Mouse (Mus musculus) hindbrain, embryonic 11.5 days (tissue): ENCODE data around the gene Sos1. TPM values are rescaled to one million over a fixed set of nuclear protein-coding genes. Genes with fewer than 3 reads are reported as not detected.

ENCODE experiments used
- ATAC-seq: fragments of 200-750 bp; cut with Nextera tagmentation; 2 replicates; pipeline ENCODE4 v1.8.0; 2017; ENCODE audit warnings: mild to moderate bottlenecking, moderate TSS enrichment, moderate library complexity; ENCODE audit not compliant: low FRiP score
- DNase-seq: peaks from one replicate; pipeline ENCODE4 v3.0.0-alpha.2; 2015; ENCODE audit warnings: low spot score
- H3K27ac ChIP-seq: fragments of 300-500 bp; sonication (generic); 2 replicates; pipeline ENCODE4 v1.5.1; 2014; ENCODE audit warnings: mild to moderate bottlenecking, low read depth, low read length
- H3K27me3 ChIP-seq: fragments of 300-500 bp; sonication (generic); 2 replicates; pipeline ENCODE4 v1.6.1; 2014; ENCODE audit warnings: mild to moderate bottlenecking, low read length, moderate library complexity, mixed read lengths; ENCODE audit not compliant: control insufficient read depth, insufficient read depth
- H3K36me3 ChIP-seq: fragments of 300-500 bp; sonication (generic); 2 replicates; pipeline ENCODE4 v1.6.1; 2014; ENCODE audit warnings: mild to moderate bottlenecking, low read length, moderate library complexity, mixed read lengths; ENCODE audit not compliant: control insufficient read depth, insufficient read depth
- H3K4me1 ChIP-seq: fragments of 300-500 bp; sonication (generic); replicated peaks from 2 replicates; pipeline ENCODE4 v1.6.1; 2014; ENCODE audit warnings: low read length, mixed read lengths; ENCODE audit not compliant: control insufficient read depth, insufficient read depth
- H3K4me2 ChIP-seq: fragments of 300-500 bp; sonication (generic); replicated peaks from 2 replicates; pipeline ENCODE4 v1.6.1; 2014; ENCODE audit warnings: mild to moderate bottlenecking, low read depth, low read length
- H3K4me3 ChIP-seq: fragments of 300-500 bp; sonication (generic); 2 replicates; pipeline ENCODE4 v1.5.1; 2014; ENCODE audit warnings: low read depth, low read length
- H3K9ac ChIP-seq: fragments of 300-500 bp; sonication (generic); 2 replicates; pipeline ENCODE4 v1.6.1; 2014; ENCODE audit warnings: low read depth, low read length
- H3K9me3 ChIP-seq: fragments of 300-500 bp; sonication (generic); 2 replicates; pipeline ENCODE4 v1.6.1; 2016; ENCODE audit warnings: low read length; ENCODE audit not compliant: control insufficient read depth
- WGBS: fragments of 180-500 bp; shearing (Covaris S2); extraction: QIAGEN DNeasy Blood & Tissue Kit; methylation state at CpG from one replicate; pipeline ENCODE4 v1.1.7; 2014; 5-methylcytosine and 5-hydroxymethylcytosine counted together
- polyA plus RNA-seq: library from polyadenylated mRNA; unstranded; fragments of >200 nt; fragmentation: Nextera tagmentation; extraction: Ambion mirVana; gene quantifications from 2 replicates; pipeline ENCODE4 v1.2.1, GENCODE M21; 2014

Sos1 gene
- polyA plus RNA-seq, 1 experiment from 2014 or later, result 11.5 TPM

DNA sequence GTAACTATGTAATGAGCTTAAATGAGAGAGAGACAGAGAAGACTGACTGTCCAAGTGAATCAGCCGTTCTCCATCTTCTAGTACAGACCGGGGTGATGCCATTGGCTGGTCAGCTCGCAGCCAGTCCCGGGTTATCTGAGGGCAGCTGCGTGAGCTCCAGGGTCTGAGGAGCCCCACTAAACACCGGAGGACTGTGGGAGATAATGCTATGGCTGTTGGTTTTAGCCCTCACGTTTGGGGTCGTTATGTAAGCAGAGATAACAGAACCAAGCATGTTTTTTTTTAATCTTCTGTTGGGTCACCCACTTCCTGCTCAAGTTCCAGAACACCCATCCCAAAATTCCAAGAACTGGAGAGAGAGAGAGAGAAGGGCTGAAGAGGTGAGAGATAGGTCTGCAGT is 33.5 kb upstream of the Sos1 start:
- Histone ChIP-seq H3K4me2 (no peak overlapping the region), H3K4me1 (no peaks in the 10 kb centered on the region), H3K4me3 (no peak overlapping the region), H3K9ac (no peak overlapping the region), H3K36me3 (no peaks in the 10 kb centered on the region), H3K27ac (no peak overlapping the region), H3K27me3 (no peaks in the 10 kb centered on the region), H3K9me3 (no peaks in the 10 kb centered on the region)
- WGBS, result 86% methylated on average over 8 of the region's 8 CpGs
- ATAC-seq, result no peak
- DNase-seq, result no peak

- Histone ChIP-seq H3K9ac (no peak overlapping the region), H3K4me2 (no peak overlapping the region), H3K36me3 (no peaks in the 10 kb centered on the region), H3K4me1 (no peaks in the 10 kb centered on the region), H3K27me3 (no peaks in the 10 kb centered on the region), H3K4me3 (no peak overlapping the region), H3K9me3 (no peaks in the 10 kb centered on the region), H3K27ac (no peak overlapping the region)
- DNase-seq, result no peak
- 81% methylated on average over 3 of the region's 3 CpGs for WGBS
- ATAC-seq, result no peak
These were observed 30.2 kb upstream of the Sos1 start for GRCm38 (mm10) chr17:80510459-80510855.

- 53% methylated on average over 4 of the region's 4 CpGs for WGBS
- no peaks in the 10 kb centered on the region for H3K36me3 ChIP-seq
- no peaks in the 10 kb centered on the region for H3K9me3 ChIP-seq
- no peak overlapping the region for H3K9ac ChIP-seq
- no peaks in the 10 kb centered on the region for H3K27me3 ChIP-seq
- H3K4me1 ChIP-seq, result no peaks in the 10 kb centered on the region
- DNase-seq (no peak), ATAC-seq (no peak)
- H3K4me3 ChIP-seq, result no peak overlapping the region
- no peak overlapping the region for H3K27ac ChIP-seq
- H3K4me2 ChIP-seq, result no peak overlapping the region
These were observed 29.5 kb upstream of the Sos1 start for GRCm38 (mm10) chr17:80509494-80510458.

DNA sequence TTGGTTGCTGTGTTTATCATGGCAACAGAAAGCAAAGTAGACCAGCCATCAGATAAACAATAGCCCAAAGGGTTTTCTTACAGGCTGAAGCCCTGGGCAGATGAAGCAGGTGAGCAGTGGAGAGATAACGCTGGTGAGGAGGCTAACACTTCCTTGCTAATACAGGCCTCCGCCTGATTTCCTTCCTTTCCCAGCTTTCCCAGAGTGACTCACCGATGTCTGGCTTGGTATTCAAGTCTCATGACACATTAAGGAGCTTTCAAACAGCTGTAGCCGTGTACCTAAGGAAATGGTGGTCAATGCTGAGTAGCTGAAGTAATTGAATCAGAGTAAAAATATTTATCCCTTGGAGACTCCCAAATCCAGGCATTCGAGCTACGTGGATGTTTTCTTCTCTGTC is 25.5 kb upstream of the Sos1 start:
- ATAC-seq, result no peak
- no peaks in the 10 kb centered on the region for H3K27me3 ChIP-seq
- H3K9me3 ChIP-seq, result no peaks in the 10 kb centered on the region
- no peak overlapping the region for H3K4me3 ChIP-seq
- WGBS, result 90% methylated on average over 6 of the region's 6 CpGs
- DNase-seq, result no peak
- no peaks in the 10 kb centered on the region for H3K36me3 ChIP-seq
- H3K4me1 ChIP-seq, result no peaks in the 10 kb centered on the region
- no peak overlapping the region for H3K27ac ChIP-seq
- no peak overlapping the region for H3K9ac ChIP-seq
- no peak overlapping the region for H3K4me2 ChIP-seq

GRCm38 (mm10) chr17:80505342-80505741 is 25.1 kb upstream of the Sos1 start:
- WGBS, result 88% methylated on average over 4 of the region's 4 CpGs

DNA sequence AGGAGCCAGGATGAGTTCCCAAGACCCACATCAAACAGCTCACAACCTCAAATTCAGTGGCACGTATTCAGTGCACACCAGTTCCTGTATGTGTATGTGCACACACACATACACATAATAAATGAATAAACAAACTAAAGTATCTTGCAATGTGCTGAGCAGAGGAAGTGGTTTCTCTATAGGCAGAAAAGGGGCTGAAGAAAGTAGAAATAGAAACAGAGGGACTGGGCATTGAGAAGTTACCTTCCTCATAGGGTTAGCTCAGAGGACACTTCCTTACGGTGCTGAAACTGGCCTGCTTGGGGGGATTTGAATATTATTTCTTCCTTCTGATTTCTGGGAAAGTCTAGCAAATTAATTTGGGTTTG is 21.5 kb upstream of the Sos1 start:
- H3K27me3 ChIP-seq, result no peaks in the 10 kb centered on the region
- DNase-seq (no peak), ATAC-seq (no peak)
- no peak overlapping the region for H3K4me3 ChIP-seq
- H3K9ac ChIP-seq, result no peak overlapping the region
- no peak overlapping the region for H3K27ac ChIP-seq
- no peaks in the 10 kb centered on the region for H3K4me1 ChIP-seq
- WGBS, result 80% methylated on average over 2 of the region's 2 CpGs
- H3K9me3 ChIP-seq, result no peaks in the 10 kb centered on the region
- no peak overlapping the region for H3K4me2 ChIP-seq
- H3K36me3 ChIP-seq, result no peaks in the 10 kb centered on the region

More at GRCm38 (mm10) chr17:80505342-80505741, 25.1 kb upstream of the Sos1 start:
- Histone ChIP-seq H3K4me3 (no peak overlapping the region), H3K27ac (no peak overlapping the region), H3K4me1 (no peaks in the 10 kb centered on the region), H3K27me3 (no peaks in the 10 kb centered on the region), H3K9ac (no peak overlapping the region), H3K36me3 (no peaks in the 10 kb centered on the region), H3K9me3 (no peaks in the 10 kb centered on the region), H3K4me2 (no peak overlapping the region)
- DNase-seq, result no peak
- ATAC-seq, result no peak

DNA sequence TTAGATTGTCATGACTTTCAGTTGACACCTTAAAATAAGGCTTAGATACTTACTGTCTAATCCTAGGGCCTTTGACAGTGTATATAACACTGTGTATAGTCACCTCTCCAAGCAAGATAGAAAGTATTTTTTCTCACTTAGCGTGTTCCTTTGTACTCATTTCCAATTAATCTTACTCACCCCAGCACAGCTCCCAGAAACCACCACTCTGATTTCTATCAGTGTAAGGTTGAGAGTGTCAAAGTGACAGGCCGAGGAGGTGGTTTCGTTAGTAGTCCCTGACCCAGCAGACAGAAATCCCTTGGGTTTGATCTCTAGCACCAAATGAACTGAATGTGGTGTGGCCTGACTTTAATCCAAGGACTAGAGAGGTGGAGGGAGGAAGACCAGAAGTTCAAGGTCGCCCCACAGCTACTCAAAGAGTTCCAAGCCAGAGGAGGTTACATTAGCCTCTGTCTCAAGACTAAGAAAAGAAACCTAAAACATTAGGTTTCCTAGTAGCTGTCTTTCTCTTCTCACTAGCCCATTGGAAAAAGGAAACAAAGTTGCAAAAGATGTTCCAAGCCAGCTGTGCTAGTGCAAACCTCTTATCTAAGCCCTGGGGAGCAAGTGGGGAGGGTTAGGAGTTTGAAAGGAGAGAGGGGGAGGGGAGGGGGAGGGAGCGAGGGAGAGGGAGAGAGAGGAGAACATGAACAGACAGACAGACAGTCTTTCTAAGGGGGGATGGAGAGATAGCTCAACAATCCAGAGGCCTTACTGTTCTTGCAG is 21.0 kb upstream of the Sos1 start:
- no peak for ATAC-seq
- no peak overlapping the region for H3K4me2 ChIP-seq
- 70% methylated on average over 5 of the region's 5 CpGs for WGBS

GRCm38 (mm10) chr17:80500025-80500424 is 19.8 kb upstream of the Sos1 start:
- ATAC-seq (no peak), DNase-seq (no peak)
- 82% methylated on average over 4 of the region's 4 CpGs for WGBS
- Histone ChIP-seq H3K27ac (no peak overlapping the region), H3K4me1 (no peaks in the 10 kb centered on the region), H3K36me3 (no peaks in the 10 kb centered on the region), H3K4me3 (no peak overlapping the region), H3K4me2 (no peak overlapping the region), H3K27me3 (no peaks in the 10 kb centered on the region), H3K9me3 (no peaks in the 10 kb centered on the region), H3K9ac (no peak overlapping the region)

More for the DNA sequence above, 21.0 kb upstream of the Sos1 start:
- Histone ChIP-seq H3K4me1 (no peaks in the 10 kb centered on the region), H3K9ac (no peak overlapping the region), H3K4me3 (no peak overlapping the region), H3K27ac (no peak overlapping the region), H3K36me3 (no peaks in the 10 kb centered on the region), H3K9me3 (no peaks in the 10 kb centered on the region), H3K27me3 (no peaks in the 10 kb centered on the region)
- no peak for DNase-seq
